Mouse (Mus musculus) olfactory bulb, adult 2 months (tissue): ENCODE results near the gene Nacad. TPM values are rescaled to one million over a fixed set of nuclear protein-coding genes. Genes with fewer than 3 reads are reported as not detected.

Experiments
- H3K27ac ChIP-seq: fragments of 200-500 bp; 2 replicates; pipeline ENCODE4 v1.5.1; 2012; ENCODE audit warnings: low read depth, low read length; ENCODE audit not compliant: insufficient read depth
- H3K4me1 ChIP-seq: fragments of 200-500 bp; 2 replicates; pipeline ENCODE4 v1.6.1; 2012; ENCODE audit warnings: low read length; ENCODE audit not compliant: control insufficient read depth, insufficient read depth
- H3K4me3 ChIP-seq: fragments of 200-500 bp; 2 replicates; pipeline ENCODE4 v1.5.1; 2012; ENCODE audit warnings: mild to moderate bottlenecking, low read depth, low read length, moderate library complexity; ENCODE audit not compliant: insufficient read depth
- CTCF ChIP-seq: fragments of 200-500 bp; IDR thresholded peaks from 2 replicates; pipeline ENCODE4 v1.5.1; 2012; ENCODE audit warnings: low read depth, mild to moderate bottlenecking, low read length, moderate library complexity; ENCODE audit not compliant: insufficient read depth
- POLR2A ChIP-seq: fragments of 200-500 bp; IDR thresholded peaks from 2 replicates; pipeline ENCODE4 v1.6.1; 2012; ENCODE audit warnings: mild to moderate bottlenecking, low read depth, low read length, moderate library complexity; ENCODE audit not compliant: insufficient read depth
- WGBS: fragments of 180-500 bp; shearing (Covaris S2); methylation state at CpG from one replicate; pipeline ENCODE4 v1.1.7; 2018; 5-methylcytosine and 5-hydroxymethylcytosine counted together
- polyA plus RNA-seq: library from polyadenylated mRNA; stranded (reverse); fragments of >200 nt; gene quantifications from 2 replicates; pipeline ENCODE4 v1.2.4, GENCODE M21; 2012; ENCODE audit warnings: low replicate concordance; ENCODE audit not compliant: missing spikeins, insufficient read depth, insufficient read length

The Nacad gene
- polyA plus RNA-seq, 1 experiment: not detected

- 89% methylated on average over 3 of the region's 3 CpGs for WGBS
- Histone ChIP-seq H3K4me1 (0 out of 2 replicates have a peak, but pooled peaks cover 2% of the 10 kb centered on the region), H3K27ac (no peak overlapping the region), H3K4me3 (no peak overlapping the region)
- TF ChIP-seq CTCF (no peak), POLR2A (no peak)
Observed at GRCm38 (mm10) chr11:6550201-6550600, 55.7 kb downstream of the Nacad start.

- Histone ChIP-seq H3K27ac (no peak overlapping the region), H3K4me3 (no peak overlapping the region), H3K4me1 (0 out of 2 replicates have a peak, but pooled peaks cover 2% of the 10 kb centered on the region)
- TF ChIP-seq POLR2A: no peak
- no peak for TF ChIP-seq CTCF
- WGBS: 98% methylated on average over 2 of the region's 2 CpGs
Observed at GRCm38 (mm10) chr11:6549770-6550169, 56.1 kb downstream of the Nacad start.

Other genes starting within 250 kb of the Nacad start
- gene Zmiz2, start 217.0 kb downstream of the Nacad start, polyA plus RNA-seq: not detected in 2 replicates
- gene Ppia, start 190.6 kb downstream of the Nacad start, polyA plus RNA-seq: 1,597 TPM in 1 of 2 replicates, not detected in the other
- not detected in 2 replicates for gene H2afv, start 161.6 kb downstream of the Nacad start, polyA plus RNA-seq
- gene Purb, start 130.1 kb downstream of the Nacad start, polyA plus RNA-seq: 146 and 170 TPM in 2 replicates
- not detected in 2 replicates for gene Myo1g, start 85.1 kb downstream of the Nacad start, polyA plus RNA-seq
- not detected in 2 replicates for gene Ccm2, start 59.2 kb downstream of the Nacad start, polyA plus RNA-seq
- gene Tbrg4, start 20.0 kb upstream of the Nacad start, polyA plus RNA-seq: not detected in 2 replicates
- not detected in 2 replicates for gene Wap, start 32.6 kb upstream of the Nacad start, polyA plus RNA-seq
- gene Ramp3, start 52.5 kb upstream of the Nacad start, polyA plus RNA-seq: not detected in 2 replicates
- gene Gm11983, start 231.6 kb upstream of the Nacad start, polyA plus RNA-seq: not detected in 2 replicates